Mouse (Mus musculus) G1E (cell line): ENCODE measurements around the gene Gm17387.

Experiments used
- CTCF ChIP-seq: IDR thresholded peaks from 2 replicates; pipeline ENCODE4 v1.5.1; 2012; ENCODE audit warnings: low read depth, low read length, inconsistent platforms, mixed read lengths
- POLR2AphosphoS5 ChIP-seq: IDR thresholded peaks from 2 replicates; pipeline ENCODE4 v1.6.1; 2012; ENCODE audit warnings: low read depth, low read length, inconsistent platforms; ENCODE audit not compliant: insufficient replicate concordance
- TAL1 ChIP-seq: conservative IDR thresholded peaks from 2 replicates; pipeline ENCODE4 v1.6.1; 2012; ENCODE audit warnings: low read depth, low read length, inconsistent platforms, mixed read lengths

GRCm38 (mm10) chr7:140987182-140988138 is 41.5 kb upstream of the Gm17387 start:
- TF ChIP-seq CTCF (no peak), POLR2AphosphoS5 (no peak), TAL1 (no peak)
